Mouse (Mus musculus) hindbrain, embryonic 15.5 days (tissue): Measurements from ENCODE around the gene Lemd2. TPM values are rescaled to one million over a fixed set of nuclear protein-coding genes. Genes with fewer than 3 reads are reported as not detected.
A peak's percentile ranks its signal among the peaks of the same experiment; 100 is the strongest.

Source experiments
- ATAC-seq: fragments of 200-750 bp; cut with Nextera tagmentation; 2 replicates; pipeline ENCODE4 v1.8.0; 2017; ENCODE audit warnings: low read depth, moderate number of reproducible peaks, moderate TSS enrichment; ENCODE audit not compliant: low FRiP score
- H3K27ac ChIP-seq: fragments of 300-500 bp; sonication (generic); replicated peaks from 2 replicates; pipeline ENCODE4 v1.5.1; 2015; ENCODE audit warnings: mild to moderate bottlenecking, inconsistent platforms
- H3K27me3 ChIP-seq: fragments of 300-500 bp; sonication (generic); 2 replicates; pipeline ENCODE4 v1.6.1; 2015; ENCODE audit warnings: control low read depth, inconsistent platforms
- H3K36me3 ChIP-seq: fragments of 300-500 bp; sonication (generic); 2 replicates; pipeline ENCODE4 v1.6.1; 2015; ENCODE audit warnings: control low read depth, inconsistent platforms
- H3K4me1 ChIP-seq: fragments of 300-500 bp; sonication (generic); replicated peaks from 2 replicates; pipeline ENCODE4 v1.6.1; 2015; ENCODE audit warnings: control low read depth, inconsistent platforms
- H3K4me2 ChIP-seq: fragments of 300-500 bp; sonication (generic); 2 replicates; pipeline ENCODE4 v1.6.1; 2015; ENCODE audit warnings: moderate library complexity, mild to moderate bottlenecking, inconsistent platforms
- H3K4me3 ChIP-seq: fragments of 300-500 bp; sonication (generic); 2 replicates; pipeline ENCODE4 v1.5.1; 2015; ENCODE audit warnings: mild to moderate bottlenecking, inconsistent platforms
- H3K9ac ChIP-seq: fragments of 300-500 bp; sonication (generic); 2 replicates; pipeline ENCODE4 v1.6.1; 2015; ENCODE audit warnings: inconsistent platforms
- H3K9me3 ChIP-seq: fragments of 300-500 bp; sonication (generic); 2 replicates; pipeline ENCODE4 v1.6.1; 2016; ENCODE audit warnings: control low read depth, inconsistent platforms
- WGBS: fragments of 180-500 bp; shearing (Covaris S2); methylation state at CpG from one replicate; pipeline ENCODE4 v1.1.7; 2015; 5-methylcytosine and 5-hydroxymethylcytosine counted together
- polyA plus RNA-seq: library from polyadenylated mRNA; unstranded; fragments of >200 nt; fragmentation: Nextera tagmentation; extraction: Ambion mirVana; gene quantifications from 2 replicates; pipeline ENCODE4 v1.2.1, GENCODE M21; 2015

Lemd2 gene
- polyA plus RNA-seq, 1 experiment from 2014 or later, result 23.7 TPM

DNA sequence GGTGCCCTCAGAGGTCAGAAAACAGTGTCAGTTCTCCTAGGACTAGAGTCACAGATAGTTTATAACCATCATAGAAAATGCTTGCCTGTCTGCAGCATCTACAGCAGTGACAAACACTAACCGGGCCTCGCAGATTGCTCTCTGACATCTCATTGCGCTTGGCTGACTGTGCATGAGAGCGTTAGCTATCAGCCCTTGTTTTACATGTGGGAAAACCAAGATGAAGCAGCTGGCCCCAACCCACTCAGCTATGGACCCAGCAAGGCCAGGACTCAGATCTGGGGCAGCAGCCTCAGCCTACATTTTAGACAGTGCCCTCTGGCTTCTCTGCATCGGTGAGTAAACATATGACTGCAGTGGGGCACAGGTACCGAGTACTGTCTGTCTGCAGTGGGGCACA is 19.6 kb upstream of the Lemd2 start:
- H3K27ac ChIP-seq, result no peak overlapping the region
- H3K9me3 ChIP-seq, result no peaks in the 10 kb centered on the region
- peaks cover 37% of the 10 kb centered on the region for H3K4me1 ChIP-seq
- no peak overlapping the region for H3K4me3 ChIP-seq
- no peak overlapping the region for H3K4me2 ChIP-seq
- H3K9ac ChIP-seq, result no peak overlapping the region
- no peaks in the 10 kb centered on the region for H3K36me3 ChIP-seq
- no peak for ATAC-seq
- WGBS, result 76% methylated on average over 6 of the region's 6 CpGs
- no peaks in the 10 kb centered on the region for H3K27me3 ChIP-seq

DNA sequence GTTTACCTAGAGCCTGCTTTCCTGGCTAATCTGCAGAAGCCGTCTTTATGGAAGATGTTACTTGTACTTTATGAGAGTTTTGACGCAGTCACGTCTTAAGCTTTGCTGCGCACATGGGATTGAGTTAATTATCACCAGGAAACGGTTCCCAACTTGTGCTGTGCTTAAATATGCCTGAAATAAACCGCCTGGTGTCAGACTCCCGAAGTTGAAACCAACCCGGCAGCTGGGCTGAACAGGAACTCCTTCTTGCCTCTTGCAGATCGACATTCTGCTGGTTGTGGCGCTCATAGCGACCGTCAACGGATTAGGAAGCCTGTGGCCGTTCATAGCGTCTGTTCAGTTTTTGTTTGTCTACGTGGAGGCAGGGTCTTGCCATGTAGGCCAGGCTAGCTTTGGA is 17.3 kb upstream of the Lemd2 start:
- 93% methylated on average over 16 of the region's 16 CpGs for WGBS

DNA sequence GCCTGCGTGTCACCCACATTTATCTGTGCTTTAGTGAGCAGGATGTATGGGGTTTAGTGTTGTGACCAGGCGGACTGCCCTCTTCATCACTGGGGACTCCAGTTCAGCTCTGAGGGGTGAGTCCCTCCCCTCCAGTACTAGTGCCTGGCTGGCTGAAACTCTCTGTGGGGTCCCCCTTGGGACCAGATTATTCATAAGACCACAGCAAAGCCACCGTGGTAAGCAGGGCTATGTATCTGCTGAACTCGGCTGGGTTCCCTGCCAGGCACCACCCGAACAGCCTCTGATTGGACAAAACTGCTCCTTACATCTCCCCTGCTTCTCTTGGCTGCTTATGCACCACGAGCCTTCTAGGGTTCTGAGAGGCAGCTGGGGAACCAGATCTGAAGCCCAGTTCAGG is 14.6 kb upstream of the Lemd2 start:
- Histone ChIP-seq H3K4me2 (no peak overlapping the region), H3K27me3 (no peaks in the 10 kb centered on the region), H3K36me3 (no peaks in the 10 kb centered on the region), H3K4me1 (peaks cover 10% of the 10 kb centered on the region; the same call in 1 of the 2 replicates), H3K9ac (no peak overlapping the region), H3K4me3 (no peak overlapping the region), H3K27ac (no peak overlapping the region), H3K9me3 (no peaks in the 10 kb centered on the region)
- ATAC-seq, result no peak
- WGBS, result 42% methylated on average over 6 of the region's 6 CpGs

More for the DNA sequence above, 17.3 kb upstream of the Lemd2 start:
- no peak overlapping the region for H3K4me3 ChIP-seq
- H3K36me3 ChIP-seq, result no peaks in the 10 kb centered on the region
- H3K27me3 ChIP-seq, result no peaks in the 10 kb centered on the region
- H3K27ac ChIP-seq, result no peak overlapping the region
- no peaks in the 10 kb centered on the region for H3K9me3 ChIP-seq
- no peak overlapping the region for H3K4me2 ChIP-seq
- H3K9ac ChIP-seq, result no peak overlapping the region
- no peak for ATAC-seq
- peaks cover 25% of the 10 kb centered on the region for H3K4me1 ChIP-seq

DNA sequence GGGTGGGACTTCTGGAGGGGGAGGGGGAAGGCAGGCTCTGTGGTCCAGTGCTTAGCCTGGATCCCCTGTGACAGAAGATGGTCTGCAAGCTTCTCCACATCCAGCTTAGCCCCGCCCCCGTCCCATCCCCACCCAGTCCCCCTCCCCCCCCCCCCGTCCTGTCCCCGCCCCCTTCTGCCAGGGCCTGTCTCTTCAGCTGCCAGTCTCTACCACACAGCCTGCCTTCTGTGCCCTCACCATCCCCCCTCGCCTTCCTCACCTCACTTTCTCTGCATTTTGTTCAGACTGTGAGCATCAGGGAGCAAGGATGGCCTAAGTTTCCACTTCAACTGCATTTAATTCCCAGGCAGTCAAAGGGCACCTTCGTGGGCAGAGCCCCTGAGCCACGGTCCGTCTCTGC is 14.1 kb upstream of the Lemd2 start:
- 43% methylated on average over 5 of the region's 8 CpGs for WGBS
- H3K36me3 ChIP-seq, result no peaks in the 10 kb centered on the region
- H3K27ac ChIP-seq, result no peak overlapping the region
- H3K9ac ChIP-seq, result no peak overlapping the region
- no peaks in the 10 kb centered on the region for H3K27me3 ChIP-seq
- H3K4me3 ChIP-seq, result no peak overlapping the region
- ATAC-seq, result no peak
- no peak overlapping the region for H3K4me2 ChIP-seq
- H3K4me1 ChIP-seq, result peaks cover 10% of the 10 kb centered on the region; the same call in 1 of the 2 replicates
- H3K9me3 ChIP-seq, result no peaks in the 10 kb centered on the region

DNA sequence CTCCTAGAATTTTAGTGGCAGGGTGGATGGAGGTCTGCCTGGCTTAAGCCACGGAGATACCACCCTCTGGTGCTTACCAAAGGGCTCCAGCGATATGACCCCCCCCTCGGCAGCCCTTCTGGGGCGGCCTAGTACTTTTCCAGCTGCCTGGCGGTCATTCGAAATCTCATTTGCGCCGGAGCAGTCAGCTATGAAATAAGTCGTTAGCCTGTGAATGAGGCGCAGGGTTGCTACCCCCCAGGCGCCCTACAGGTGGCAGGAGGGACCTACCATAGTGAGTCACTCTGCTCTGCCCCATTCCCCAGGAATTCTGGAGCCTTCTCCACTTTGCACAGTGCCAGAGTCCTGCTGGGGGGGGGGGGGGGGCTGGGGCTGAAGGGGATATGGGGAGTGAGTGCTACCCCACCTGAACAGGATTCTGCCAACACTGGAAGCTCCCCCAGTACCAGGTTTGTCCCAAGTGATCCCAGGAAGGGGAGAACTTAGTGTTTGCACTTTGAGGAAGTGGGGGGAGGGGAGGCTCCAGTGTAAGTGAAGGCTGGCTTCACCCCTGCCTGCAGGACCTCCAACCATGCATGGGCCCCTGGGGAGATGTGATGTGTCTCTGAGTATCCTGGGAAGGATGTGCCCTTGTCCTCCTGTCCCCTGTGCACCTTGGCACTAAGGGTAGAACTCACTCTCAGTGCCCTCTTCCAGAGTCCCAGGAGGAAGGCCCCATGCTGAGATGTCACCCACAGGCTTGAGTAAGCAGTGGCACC is 8.7 kb upstream of the Lemd2 start:
- Histone ChIP-seq H3K36me3 (no peaks in the 10 kb centered on the region), H3K4me3 (no peak overlapping the region), H3K4me2 (no peak overlapping the region), H3K27ac (no peak overlapping the region), H3K27me3 (no peaks in the 10 kb centered on the region), H3K9me3 (no peaks in the 10 kb centered on the region), H3K4me1 (peaks cover 11% of the 10 kb centered on the region; the same call in 1 of the 2 replicates), H3K9ac (no peak overlapping the region)
- peak; percentile 70; the same call in 1 of the 2 replicates for ATAC-seq
- 9% methylated on average over 11 of the region's 11 CpGs for WGBS

DNA sequence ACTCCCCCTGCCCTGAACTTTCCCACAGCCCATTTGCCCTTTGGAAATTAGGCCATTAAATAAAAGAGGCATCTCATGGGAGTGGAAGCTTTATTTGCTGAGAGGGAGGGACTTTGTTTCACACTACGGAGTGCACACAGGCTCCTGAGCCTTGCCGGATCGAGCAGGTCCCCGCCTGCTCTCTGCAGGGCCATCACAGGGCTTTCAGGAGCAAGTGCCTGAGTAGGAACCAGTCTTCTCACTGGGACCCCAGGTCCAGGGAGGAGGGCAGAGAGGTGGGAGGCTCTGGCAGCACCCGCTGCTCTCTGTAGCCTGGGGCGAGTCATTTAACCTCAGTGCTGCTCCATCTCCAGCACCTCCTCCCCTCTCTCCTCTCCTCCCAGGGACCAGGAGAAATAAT is 7.7 kb upstream of the Lemd2 start:
- Histone ChIP-seq H3K27me3 (no peaks in the 10 kb centered on the region), H3K4me3 (no peak overlapping the region), H3K36me3 (no peaks in the 10 kb centered on the region), H3K4me2 (no peak overlapping the region), H3K27ac (no peak overlapping the region), H3K9me3 (no peaks in the 10 kb centered on the region), H3K4me1 (peaks cover 11% of the 10 kb centered on the region; the same call in 1 of the 2 replicates), H3K9ac (no peak overlapping the region)
- WGBS, result 47% methylated on average over 6 of the region's 6 CpGs
- no peak for ATAC-seq

DNA sequence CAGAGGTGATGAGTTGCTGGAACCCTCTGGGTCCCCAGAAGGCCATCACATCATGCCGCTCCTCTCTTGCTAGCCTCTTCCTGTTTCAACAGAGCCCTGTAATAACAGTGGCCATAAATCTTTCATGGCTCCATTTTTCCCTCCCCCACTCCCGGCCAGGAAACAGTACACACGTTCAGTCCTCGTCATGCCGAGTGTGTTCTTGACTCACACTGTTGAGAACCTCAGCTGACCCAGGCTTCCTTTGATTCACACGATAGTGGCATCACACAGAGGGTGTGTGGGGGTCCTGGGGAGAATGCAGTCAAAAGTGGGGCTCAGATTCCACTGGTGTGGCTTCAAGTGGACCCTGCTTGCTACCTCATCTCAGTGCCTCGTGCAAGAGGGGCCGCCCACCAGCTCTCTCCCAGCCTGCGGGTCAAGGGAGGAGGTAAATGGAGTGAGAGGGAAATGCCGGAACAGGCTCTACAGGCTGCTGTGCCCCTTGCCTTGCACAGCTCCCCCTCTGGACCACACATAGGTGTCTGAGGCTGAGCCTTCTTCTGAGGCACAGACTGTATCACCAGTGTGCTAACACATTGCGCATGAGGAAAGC is 2.9 kb upstream of the Lemd2 start:
- Histone ChIP-seq H3K4me1 (peaks cover 41% of the 10 kb centered on the region), H3K9ac (no peak overlapping the region), H3K36me3 (0 out of 2 replicates have a peak, but pooled peaks cover 3% of the 10 kb centered on the region), H3K4me2 (no peak overlapping the region), H3K27ac (no peak overlapping the region), H3K4me3 (no peak overlapping the region), H3K9me3 (no peaks in the 10 kb centered on the region), H3K27me3 (no peaks in the 10 kb centered on the region)
- 62% methylated on average over 11 of the region's 11 CpGs for WGBS
- no peak for ATAC-seq

DNA sequence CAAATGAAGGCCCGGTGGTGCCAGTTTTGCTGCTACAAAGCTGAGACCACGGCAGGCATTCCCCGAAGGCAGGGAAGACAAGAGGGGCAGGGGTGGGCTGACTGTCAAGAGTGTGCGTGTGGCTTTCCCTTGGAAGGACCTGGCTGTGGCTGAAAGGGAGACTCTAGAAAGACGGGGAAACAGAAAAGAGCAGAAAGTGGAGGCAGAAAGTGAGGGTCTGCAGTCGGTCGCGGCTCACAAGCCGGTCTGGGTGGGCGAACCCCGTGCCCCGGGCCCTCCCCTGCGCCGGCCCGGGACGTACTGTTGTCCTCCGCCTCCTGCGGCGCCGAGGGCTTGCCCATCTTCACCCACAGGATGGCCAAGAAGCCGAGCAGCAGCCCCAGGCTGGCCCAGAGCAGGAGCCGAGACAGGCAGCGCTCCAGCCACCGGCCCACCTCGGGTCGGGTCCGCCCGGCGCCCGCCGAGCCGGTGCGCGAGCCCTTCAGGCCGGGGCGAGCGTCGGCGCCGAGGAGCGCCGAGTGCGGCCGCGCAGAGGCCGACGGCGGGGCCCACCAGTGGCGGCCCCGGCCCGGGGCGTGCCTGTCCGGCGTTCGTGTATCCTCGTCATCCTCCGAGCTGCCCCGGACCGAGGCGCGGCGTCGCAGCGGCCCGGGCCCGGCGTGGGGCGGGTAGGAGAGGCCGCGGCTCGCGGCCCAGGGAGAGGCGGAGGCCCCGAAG is 753 bp downstream of the Lemd2 start:
- Histone ChIP-seq H3K27ac (peak overlapping the region; percentile 97), H3K9ac (peak overlapping the region; percentile 99), H3K4me3 (peak overlapping the region; percentile 91), H3K27me3 (no peaks in the 10 kb centered on the region), H3K4me1 (peaks cover 53% of the 10 kb centered on the region), H3K4me2 (peak overlapping the region; percentile 96), H3K9me3 (no peaks in the 10 kb centered on the region), H3K36me3 (peaks cover 30% of the 10 kb centered on the region)
- WGBS, result under 1% methylated on average over 73 of the region's 74 CpGs
- peak; percentile 27 for ATAC-seq

DNA sequence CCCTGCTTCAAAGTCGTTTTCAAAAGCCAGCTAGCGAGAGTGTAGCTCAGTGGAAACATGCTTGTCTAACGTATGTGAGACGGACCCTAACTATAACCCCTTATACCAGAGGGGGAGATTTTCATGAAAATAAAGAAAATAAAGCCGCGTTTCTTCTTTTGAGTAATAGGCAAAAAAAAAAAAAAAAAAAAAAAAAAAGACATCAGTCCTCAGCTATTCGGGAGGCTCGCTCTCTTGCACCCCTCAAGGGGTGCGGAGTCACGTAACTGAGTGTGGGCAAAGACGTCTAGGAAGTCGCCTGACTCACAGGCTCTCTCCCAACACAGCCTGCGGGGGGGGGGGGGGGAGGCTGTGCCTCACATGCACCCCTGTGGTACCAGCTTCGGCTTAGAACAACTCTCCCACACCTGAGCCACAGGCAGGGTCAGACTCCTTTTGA is 1.3 kb downstream of the Lemd2 start:
- Histone ChIP-seq H3K36me3 (peaks cover 35% of the 10 kb centered on the region), H3K27ac (peak overlapping the region; percentile 97), H3K27me3 (no peaks in the 10 kb centered on the region), H3K4me3 (peak overlapping the region; percentile 91), H3K4me2 (peak overlapping the region; percentile 96), H3K9ac (peak overlapping the region; percentile 99), H3K9me3 (no peaks in the 10 kb centered on the region), H3K4me1 (peaks cover 53% of the 10 kb centered on the region)
- ATAC-seq, result no peak
- WGBS, result 45% methylated on average over 14 of the region's 14 CpGs

DNA sequence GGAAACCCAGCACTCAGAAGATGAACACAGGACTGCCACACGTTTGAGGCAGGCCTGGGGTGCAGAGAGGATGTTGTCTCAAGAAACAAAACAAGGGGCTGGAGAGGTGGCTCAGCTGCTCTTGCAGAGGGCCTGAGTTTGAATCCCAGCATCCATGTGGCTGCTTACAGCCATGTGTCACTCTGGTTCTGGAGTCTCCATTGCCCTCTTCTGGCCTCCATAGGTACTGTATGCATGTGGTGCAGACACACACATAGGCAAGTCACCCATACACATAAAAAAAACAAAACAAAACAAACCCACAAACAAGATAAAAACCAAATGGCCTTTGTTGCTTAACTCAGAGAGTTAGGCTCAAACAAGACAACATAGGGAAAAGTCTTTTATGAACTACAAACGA is 2.3 kb downstream of the Lemd2 start:
- ATAC-seq, result no peak
- peaks cover 40% of the 10 kb centered on the region for H3K36me3 ChIP-seq
- H3K4me2 ChIP-seq, result no peak overlapping the region
- H3K27me3 ChIP-seq, result no peaks in the 10 kb centered on the region
- no peak overlapping the region for H3K27ac ChIP-seq
- no peak overlapping the region for H3K4me3 ChIP-seq
- 83% methylated on average over 2 of the region's 2 CpGs for WGBS
- no peak overlapping the region for H3K9ac ChIP-seq
- no peaks in the 10 kb centered on the region for H3K9me3 ChIP-seq
- peaks cover 48% of the 10 kb centered on the region for H3K4me1 ChIP-seq

DNA sequence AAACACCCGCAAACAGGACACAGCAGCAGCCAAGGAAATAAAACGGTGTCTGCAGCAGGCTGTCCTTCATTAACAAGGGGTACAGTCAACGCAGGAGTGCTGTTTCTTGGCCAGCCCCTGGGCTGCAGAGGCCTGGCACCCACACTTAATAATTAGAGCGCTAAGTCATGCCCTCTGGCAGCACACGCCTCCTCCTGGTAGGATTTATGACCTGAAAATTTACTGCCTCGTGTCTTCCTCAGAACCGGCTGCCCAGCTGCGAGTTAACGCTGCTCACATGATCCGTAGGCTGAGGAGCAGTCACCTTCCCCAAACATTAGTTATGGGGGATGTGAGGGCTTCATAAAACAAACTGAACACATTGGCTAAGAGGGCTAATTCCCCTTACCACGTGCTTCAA is 3.5 kb downstream of the Lemd2 start:
- Histone ChIP-seq H3K9me3 (no peaks in the 10 kb centered on the region), H3K27ac (no peak overlapping the region), H3K4me2 (no peak overlapping the region), H3K4me1 (peaks cover 49% of the 10 kb centered on the region), H3K36me3 (peaks cover 41% of the 10 kb centered on the region), H3K4me3 (no peak overlapping the region), H3K9ac (no peak overlapping the region), H3K27me3 (no peaks in the 10 kb centered on the region)
- ATAC-seq, result no peak
- WGBS, result 61% methylated on average over 11 of the region's 11 CpGs

DNA sequence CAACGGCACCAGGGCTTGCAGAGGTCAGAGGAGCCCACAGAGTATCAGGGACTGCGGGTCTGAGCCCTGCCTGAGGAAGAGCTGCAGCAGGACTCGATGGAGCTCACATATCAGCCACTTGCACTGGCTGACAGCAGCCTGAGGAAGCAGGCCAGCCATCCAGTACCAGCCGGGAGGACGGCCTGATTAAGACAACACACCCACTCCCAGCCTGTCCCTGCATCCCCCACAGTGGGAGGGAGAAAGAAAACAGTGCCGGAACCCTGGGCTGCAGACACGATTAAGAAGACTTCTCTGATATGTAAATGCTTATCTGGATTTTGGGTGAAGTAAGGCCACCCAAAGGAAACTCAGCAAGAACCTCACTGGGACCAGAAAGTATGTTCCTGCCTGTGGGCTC is 4.4 kb downstream of the Lemd2 start:
- no peak overlapping the region for H3K4me3 ChIP-seq
- ATAC-seq, result no peak
- no peak overlapping the region for H3K9ac ChIP-seq
- no peaks in the 10 kb centered on the region for H3K9me3 ChIP-seq
- WGBS, result 78% methylated on average over 7 of the region's 7 CpGs
- H3K27ac ChIP-seq, result no peak overlapping the region
- H3K36me3 ChIP-seq, result peaks cover 49% of the 10 kb centered on the region
- H3K4me1 ChIP-seq, result peaks cover 49% of the 10 kb centered on the region
- H3K4me2 ChIP-seq, result no peak overlapping the region
- no peaks in the 10 kb centered on the region for H3K27me3 ChIP-seq
